Mouse (Mus musculus) limb, embryonic 13.5 days (tissue): ENCODE results near the gene Pou2f1. TPM values are rescaled to one million over a fixed set of nuclear protein-coding genes. Genes with fewer than 3 reads are reported as not detected.

Experiments used
- ATAC-seq: fragments of 200-750 bp; cut with Nextera tagmentation; 2 replicates; pipeline ENCODE4 v1.8.0; 2017; ENCODE audit warnings: low read depth, moderate number of reproducible peaks, moderate TSS enrichment; ENCODE audit not compliant: low FRiP score
- H3K27ac ChIP-seq: fragments of 300-500 bp; sonication (generic); 2 replicates; pipeline ENCODE4 v1.5.1; 2015; ENCODE audit warnings: inconsistent platforms, mild to moderate bottlenecking, moderate library complexity
- H3K27me3 ChIP-seq: fragments of 300-500 bp; sonication (generic); 2 replicates; pipeline ENCODE4 v1.6.1; 2015; ENCODE audit warnings: mild to moderate bottlenecking, inconsistent platforms
- H3K36me3 ChIP-seq: fragments of 300-500 bp; sonication (generic); 2 replicates; pipeline ENCODE4 v1.6.1; 2015; ENCODE audit warnings: inconsistent platforms, mild to moderate bottlenecking, moderate library complexity
- H3K4me1 ChIP-seq: fragments of 300-500 bp; sonication (generic); 2 replicates; pipeline ENCODE4 v1.6.1; 2015; ENCODE audit warnings: inconsistent platforms
- H3K4me2 ChIP-seq: fragments of 300-500 bp; sonication (generic); replicated peaks from 2 replicates; pipeline ENCODE4 v1.6.1; 2015; ENCODE audit warnings: inconsistent platforms, mild to moderate bottlenecking, moderate library complexity
- H3K4me3 ChIP-seq: fragments of 300-500 bp; sonication (generic); 2 replicates; pipeline ENCODE4 v1.5.1; 2015; ENCODE audit warnings: moderate library complexity, mild to moderate bottlenecking, inconsistent platforms
- H3K9ac ChIP-seq: fragments of 300-500 bp; sonication (generic); 2 replicates; pipeline ENCODE4 v1.6.1; 2015; ENCODE audit warnings: mild to moderate bottlenecking, inconsistent platforms
- H3K9me3 ChIP-seq: fragments of 300-500 bp; sonication (generic); 2 replicates; pipeline ENCODE4 v1.6.1; 2016; ENCODE audit warnings: inconsistent platforms
- WGBS: fragments of 180-500 bp; shearing (Covaris S2); methylation state at CpG from one replicate; pipeline ENCODE4 v1.1.7; 2015; 5-methylcytosine and 5-hydroxymethylcytosine counted together
- polyA plus RNA-seq: library from polyadenylated mRNA; unstranded; fragments of >200 nt; fragmentation: Nextera tagmentation; extraction: Ambion mirVana; gene quantifications from 2 replicates; pipeline ENCODE4 v1.2.1, GENCODE M21; 2015

The Pou2f1 gene
- polyA plus RNA-seq, 1 experiment from 2014 or later: 15.3 TPM

- no peak overlapping the region for H3K4me2 ChIP-seq
- H3K27me3 ChIP-seq: no peaks in the 10 kb centered on the region
- H3K36me3 ChIP-seq: no peaks in the 10 kb centered on the region
- ATAC-seq: no peak
- no peak overlapping the region for H3K27ac ChIP-seq
- H3K4me1 ChIP-seq: 0 out of 2 replicates have a peak, but pooled peaks cover 2% of the 10 kb centered on the region
- H3K9me3 ChIP-seq: no peaks in the 10 kb centered on the region
- H3K4me3 ChIP-seq: no peak overlapping the region
- no peak overlapping the region for H3K9ac ChIP-seq
- WGBS: 61% methylated on average over 7 of the region's 7 CpGs
These were observed 29.4 kb upstream of the Pou2f1 start for GRCm38 (mm10) chr1:166031673-166032547.

GRCm38 (mm10) chr1:166023981-166024380, 21.5 kb upstream of the Pou2f1 start:
- Histone ChIP-seq H3K36me3 (no peaks in the 10 kb centered on the region), H3K4me1 (no peaks in the 10 kb centered on the region), H3K27me3 (no peaks in the 10 kb centered on the region), H3K9ac (no peak overlapping the region), H3K9me3 (no peaks in the 10 kb centered on the region), H3K4me3 (no peak overlapping the region), H3K27ac (no peak overlapping the region), H3K4me2 (no peak overlapping the region)
- ATAC-seq: no peak
- 37% methylated on average over 4 of the region's 4 CpGs for WGBS

- WGBS: 92% methylated on average over 4 of the region's 4 CpGs
- H3K9me3 ChIP-seq: no peaks in the 10 kb centered on the region
- no peak for ATAC-seq
These were observed 14.7 kb upstream of the Pou2f1 start for GRCm38 (mm10) chr1:166017203-166017602.

GRCm38 (mm10) chr1:166016306-166016705, 13.8 kb upstream of the Pou2f1 start:
- H3K27ac ChIP-seq: no peak overlapping the region
- peaks cover 6% of the 10 kb centered on the region; the same call in 1 of the 2 replicates for H3K4me1 ChIP-seq
- H3K4me3 ChIP-seq: no peak overlapping the region
- H3K9ac ChIP-seq: no peak overlapping the region
- WGBS: 59% methylated on average over 4 of the region's 4 CpGs
- no peaks in the 10 kb centered on the region for H3K27me3 ChIP-seq
- no peak overlapping the region for H3K4me2 ChIP-seq
- ATAC-seq: no peak
- H3K9me3 ChIP-seq: no peaks in the 10 kb centered on the region
- H3K36me3 ChIP-seq: no peaks in the 10 kb centered on the region

More at GRCm38 (mm10) chr1:166017203-166017602, 14.7 kb upstream of the Pou2f1 start:
- no peaks in the 10 kb centered on the region for H3K27me3 ChIP-seq
- no peak overlapping the region for H3K9ac ChIP-seq
- H3K27ac ChIP-seq: no peak overlapping the region
- no peak overlapping the region for H3K4me3 ChIP-seq
- no peaks in the 10 kb centered on the region for H3K36me3 ChIP-seq
- H3K4me1 ChIP-seq: peaks cover 6% of the 10 kb centered on the region; the same call in 1 of the 2 replicates
- H3K4me2 ChIP-seq: no peak overlapping the region

GRCm38 (mm10) chr1:166014530-166014929, 12.1 kb upstream of the Pou2f1 start:
- WGBS: 65% methylated on average over 5 of the region's 5 CpGs
- H3K4me1 ChIP-seq: peaks cover 6% of the 10 kb centered on the region; the same call in 1 of the 2 replicates
- H3K9ac ChIP-seq: no peak overlapping the region
- H3K9me3 ChIP-seq: no peaks in the 10 kb centered on the region
- no peaks in the 10 kb centered on the region for H3K27me3 ChIP-seq
- no peak overlapping the region for H3K4me2 ChIP-seq
- no peak; the same call in 1 of the 2 replicates for ATAC-seq
- H3K36me3 ChIP-seq: no peaks in the 10 kb centered on the region
- H3K27ac ChIP-seq: no peak overlapping the region
- no peak overlapping the region for H3K4me3 ChIP-seq

GRCm38 (mm10) chr1:166010106-166010505, 7.6 kb upstream of the Pou2f1 start:
- ATAC-seq: no peak
- H3K9ac ChIP-seq: no peak overlapping the region
- H3K27me3 ChIP-seq: no peaks in the 10 kb centered on the region
- H3K4me3 ChIP-seq: no peak overlapping the region
- H3K4me1 ChIP-seq: no peaks in the 10 kb centered on the region
- H3K36me3 ChIP-seq: no peaks in the 10 kb centered on the region
- H3K9me3 ChIP-seq: no peaks in the 10 kb centered on the region
- WGBS: 91% methylated on average over 1 of the region's 1 CpGs
- H3K27ac ChIP-seq: no peak overlapping the region
- no peak overlapping the region for H3K4me2 ChIP-seq

- no peak overlapping the region for H3K4me3 ChIP-seq
- H3K27me3 ChIP-seq: no peaks in the 10 kb centered on the region
These were observed 6.3 kb upstream of the Pou2f1 start for GRCm38 (mm10) chr1:166008634-166009350.

GRCm38 (mm10) chr1:166007026-166007425, 4.5 kb upstream of the Pou2f1 start:
- 63% methylated on average over 3 of the region's 3 CpGs for WGBS
- no peak for ATAC-seq
- Histone ChIP-seq H3K27ac (no peak overlapping the region), H3K4me1 (no peaks in the 10 kb centered on the region), H3K4me3 (no peak overlapping the region), H3K4me2 (no peak overlapping the region), H3K9ac (no peak overlapping the region), H3K27me3 (no peaks in the 10 kb centered on the region), H3K36me3 (no peaks in the 10 kb centered on the region), H3K9me3 (no peaks in the 10 kb centered on the region)

More at GRCm38 (mm10) chr1:166008634-166009350, 6.3 kb upstream of the Pou2f1 start:
- no peak for ATAC-seq
- WGBS: 85% methylated on average over 5 of the region's 5 CpGs
- Histone ChIP-seq H3K9ac (no peak overlapping the region), H3K4me1 (no peaks in the 10 kb centered on the region), H3K4me2 (no peak overlapping the region), H3K9me3 (no peaks in the 10 kb centered on the region), H3K36me3 (no peaks in the 10 kb centered on the region), H3K27ac (no peak overlapping the region)

GRCm38 (mm10) chr1:166003181-166004022, 924 bp upstream of the Pou2f1 start:
- no peaks in the 10 kb centered on the region for H3K27me3 ChIP-seq
- under 1% methylated on average over 61 of the region's 61 CpGs for WGBS
- no peaks in the 10 kb centered on the region for H3K9me3 ChIP-seq
- peaks cover 21% of the 10 kb centered on the region for H3K4me1 ChIP-seq
- ATAC-seq: peak; percentile 84
- H3K4me2 ChIP-seq: peak overlapping the region; percentile 72
- peak overlapping the region; percentile 53 for H3K9ac ChIP-seq
- H3K27ac ChIP-seq: peak overlapping the region; percentile 69; the same call in 1 of the 2 replicates
- H3K4me3 ChIP-seq: peak overlapping the region; percentile 98
- H3K36me3 ChIP-seq: no peaks in the 10 kb centered on the region

GRCm38 (mm10) chr1:166001904-166002489, 481 bp downstream of the Pou2f1 start:
- peak; percentile 57 for ATAC-seq
- H3K9ac ChIP-seq: peak overlapping the region; percentile 97
- H3K4me2 ChIP-seq: peak overlapping the region; percentile 95
- H3K36me3 ChIP-seq: no peaks in the 10 kb centered on the region
- H3K4me3 ChIP-seq: peak overlapping the region; percentile 98
- H3K4me1 ChIP-seq: peaks cover 21% of the 10 kb centered on the region
- no peaks in the 10 kb centered on the region for H3K27me3 ChIP-seq
- H3K9me3 ChIP-seq: no peaks in the 10 kb centered on the region
- under 1% methylated on average over 47 of the region's 70 CpGs for WGBS
- H3K27ac ChIP-seq: peak overlapping the region; percentile 93

- peak overlapping the region; percentile 93 for H3K27ac ChIP-seq
- under 1% methylated on average over 43 of the region's 48 CpGs for WGBS
- H3K4me2 ChIP-seq: peak overlapping the region; percentile 95
- ATAC-seq: peak; percentile 14; the same call in 1 of the 2 replicates
- peak overlapping the region; percentile 97 for H3K9ac ChIP-seq
- no peaks in the 10 kb centered on the region for H3K27me3 ChIP-seq
- no peaks in the 10 kb centered on the region for H3K36me3 ChIP-seq
- H3K4me1 ChIP-seq: peaks cover 22% of the 10 kb centered on the region
- H3K4me3 ChIP-seq: peak overlapping the region; percentile 98
- H3K9me3 ChIP-seq: no peaks in the 10 kb centered on the region
These were observed 1.2 kb downstream of the Pou2f1 start for GRCm38 (mm10) chr1:166001121-166001903.
